Mouse (Mus musculus): ENCODE measurements at regions not wholly inside any gene's neighbourhood (a gene's known extent, or its start where the extent isn't known, plus 50 kb on each side); places are given as distances from the start of the nearest gene placed in this dataset.

DNA sequence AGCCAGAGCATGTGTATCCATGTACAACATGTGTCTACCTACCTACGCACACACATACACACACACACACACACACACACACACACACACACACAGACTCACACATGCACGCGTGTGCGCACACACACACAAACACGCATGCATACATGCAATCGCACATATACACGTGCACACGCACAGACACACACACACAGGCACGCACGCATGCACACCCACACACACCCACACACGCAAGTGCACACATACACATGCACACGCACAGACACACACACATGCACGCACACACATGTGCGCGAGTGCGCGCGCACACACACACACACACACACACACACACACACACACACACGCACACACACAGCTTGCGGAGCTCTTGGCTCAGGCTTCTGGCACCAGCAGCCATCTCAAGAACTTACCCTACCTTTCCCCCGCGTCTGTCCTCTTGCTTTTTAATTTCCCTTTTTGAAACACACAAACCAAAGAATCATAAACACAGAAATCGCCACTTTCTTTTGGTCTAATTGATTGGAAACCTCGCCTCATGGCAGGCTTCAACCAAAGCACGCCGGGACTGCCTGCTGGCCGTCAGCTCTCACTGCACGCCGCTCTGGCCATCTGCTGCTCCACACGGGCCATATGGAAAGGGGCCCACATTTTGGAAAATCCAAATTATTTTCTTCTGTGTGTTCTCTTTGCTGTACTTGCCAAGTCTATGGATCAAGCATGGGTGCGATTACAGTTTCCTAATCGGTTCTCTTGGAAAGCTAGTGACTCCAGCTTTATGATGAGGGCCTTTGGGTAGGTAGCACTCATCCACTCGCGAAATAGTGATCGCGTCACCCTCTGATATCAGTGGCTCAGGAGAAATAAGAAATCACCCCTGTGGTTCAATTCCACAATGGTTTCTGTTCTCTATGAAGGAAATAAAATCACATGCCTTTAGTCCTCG lies 127.9 kb upstream of the Gm9833 start:
- no peak for DNase-seq

DNA sequence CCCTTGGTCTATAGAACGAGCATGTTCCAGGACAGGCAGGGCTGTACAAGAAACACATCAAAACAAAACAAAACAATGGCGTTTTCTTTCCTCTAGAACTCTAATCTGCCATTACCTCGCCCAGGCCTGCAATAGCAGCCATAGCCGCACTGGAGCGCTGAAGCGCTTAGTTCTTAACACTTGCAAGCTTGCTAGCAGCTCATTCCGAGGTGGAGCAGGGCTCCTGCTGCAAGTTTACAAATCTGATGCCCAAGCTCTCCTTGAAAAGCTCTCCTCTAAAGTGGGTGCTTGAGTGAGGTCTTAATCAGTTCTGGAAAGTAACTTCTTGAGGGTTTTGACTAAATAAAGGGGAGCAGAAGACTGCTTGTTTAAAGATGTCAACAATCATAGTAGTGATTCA lies 127.2 kb upstream of the Gm9833 start:
- peak; percentile 66 for DNase-seq
